Mouse (Mus musculus) large intestine, adult 2 months (tissue): Measurements from ENCODE around the gene Wfdc13. TPM values are rescaled to one million over a fixed set of nuclear protein-coding genes. Genes with fewer than 3 reads are reported as not detected.
A peak's percentile ranks its signal among the peaks of the same experiment; 100 is the strongest.

Experiments used
- DNase-seq: peaks from one replicate; pipeline ENCODE4 v3.0.0-alpha.2; 2012; ENCODE audit warnings: low read depth, low spot score
- whole genome bisulfite sequencing: fragments of 180-500 bp; shearing (Covaris S2); methylation state at CpG from one replicate; pipeline ENCODE4 v1.1.7; 2018; 5-methylcytosine and 5-hydroxymethylcytosine counted together
- polyA plus RNA-seq: library from polyadenylated mRNA; depleted of rRNA; stranded (reverse); fragments of >200 nt; gene quantifications from 2 replicates; pipeline ENCODE4 v1.2.3, GENCODE M21; 2012; rRNA removed

Gene Wfdc13
- 0.10 and 0.32 TPM in 2 replicates for polyA plus RNA-seq

GRCm38 (mm10) chr2:164684807-164685206 is at the start of gene Wfdc13:
Gene Wfdc13 (plus strand): TSS chr2:164685107.
- 74% methylated on average over 3 of the region's 3 CpGs for whole genome bisulfite sequencing

GRCm38 (mm10) chr2:164635266-164635665 is 49.6 kb upstream of the Wfdc13 start:
- no peak for DNase-seq
- WGBS = 75% methylated on average over 9 of the region's 9 CpGs

More at GRCm38 (mm10) chr2:164684807-164685206, at the start of gene Wfdc13:
- DNase-seq = no peak

DNA sequence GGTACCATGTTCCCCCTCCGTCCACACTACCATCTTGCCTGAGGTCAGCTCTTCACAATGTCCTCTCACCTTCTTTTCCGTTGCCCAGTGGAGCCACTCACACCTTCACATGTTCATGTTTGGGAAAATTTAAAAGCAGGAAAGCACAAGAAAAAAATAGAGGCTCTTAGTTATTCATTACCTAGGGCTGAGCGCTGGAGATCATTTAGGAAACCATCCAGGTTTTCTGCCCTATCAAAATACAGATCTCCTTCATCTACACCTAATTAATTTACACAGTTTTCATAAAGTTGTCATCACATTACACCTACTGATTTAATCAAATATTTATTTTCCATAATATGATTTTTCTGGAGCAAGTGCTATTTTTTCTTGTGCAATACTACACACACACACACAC is 46.2 kb upstream of the Wfdc13 start, which contains the start of gene Wfdc16:
Gene Wfdc16, minus strand, starts transcription at position 101 of the 400 bp plus-strand sequence.
- no peak for DNase-seq
- 44% methylated on average over 3 of the region's 3 CpGs for WGBS

DNA sequence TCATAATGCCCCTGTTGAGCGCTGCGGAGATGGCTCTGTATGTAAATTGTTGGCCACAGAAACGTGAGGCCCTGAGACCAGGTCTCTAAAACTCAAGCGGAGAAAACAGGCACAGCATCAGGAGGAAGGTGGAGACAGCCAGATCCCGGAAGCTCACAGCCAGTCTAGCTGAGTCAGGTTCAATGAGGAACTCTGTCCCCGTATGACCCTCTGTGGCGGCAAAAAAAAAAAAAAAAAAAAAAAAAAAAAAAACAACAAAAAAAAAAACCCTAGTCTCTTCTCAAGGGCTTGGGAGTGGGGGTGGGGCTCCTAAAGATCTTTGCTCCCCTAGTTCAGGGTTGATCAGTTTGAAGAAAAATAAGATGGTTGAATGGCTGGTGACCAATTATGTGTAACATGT is 43.8 kb upstream of the Wfdc13 start:
- DNase-seq = no peak
- 43% methylated on average over 7 of the region's 7 CpGs for WGBS

DNA sequence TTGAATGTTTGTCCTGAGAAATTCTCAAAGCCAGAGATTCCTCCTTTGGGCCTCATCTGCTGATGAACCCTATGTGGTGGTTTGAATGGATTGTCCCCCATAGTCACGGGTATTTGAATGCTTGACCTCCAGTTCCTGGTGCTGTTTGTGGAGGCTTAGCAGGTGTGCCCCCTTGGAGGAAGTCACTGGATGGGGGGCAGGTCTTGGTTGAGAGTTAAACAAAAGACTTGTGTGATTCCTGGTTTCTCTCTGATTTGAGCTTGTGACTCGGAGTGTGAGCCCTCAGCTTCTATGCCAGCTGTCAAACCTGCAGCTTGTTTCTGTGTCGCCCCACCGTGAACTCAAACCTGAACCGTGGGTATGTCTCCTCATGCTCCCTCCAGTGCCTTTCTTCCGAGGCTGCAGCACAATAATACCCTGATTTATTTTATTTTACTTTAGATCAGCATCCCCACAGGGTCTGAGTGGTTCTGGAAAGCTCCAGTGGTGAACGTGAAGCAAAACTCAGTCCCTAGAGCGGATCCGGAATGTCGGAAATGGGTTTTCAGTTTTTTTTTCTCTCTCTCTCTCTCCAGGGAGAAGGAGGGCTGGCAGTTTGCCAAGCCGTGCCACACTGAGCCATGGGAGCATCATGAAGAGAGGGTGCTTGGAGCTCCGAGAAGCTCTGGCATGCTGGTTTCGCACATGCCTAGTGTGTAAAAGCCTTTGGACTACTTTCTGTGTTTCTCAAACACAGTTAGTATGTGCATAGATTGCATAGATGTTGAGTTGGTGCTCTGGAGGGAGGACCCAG is 42.8 kb upstream of the Wfdc13 start:
- 75% methylated on average over 13 of the region's 13 CpGs for WGBS
- DNase-seq = no peak

DNA sequence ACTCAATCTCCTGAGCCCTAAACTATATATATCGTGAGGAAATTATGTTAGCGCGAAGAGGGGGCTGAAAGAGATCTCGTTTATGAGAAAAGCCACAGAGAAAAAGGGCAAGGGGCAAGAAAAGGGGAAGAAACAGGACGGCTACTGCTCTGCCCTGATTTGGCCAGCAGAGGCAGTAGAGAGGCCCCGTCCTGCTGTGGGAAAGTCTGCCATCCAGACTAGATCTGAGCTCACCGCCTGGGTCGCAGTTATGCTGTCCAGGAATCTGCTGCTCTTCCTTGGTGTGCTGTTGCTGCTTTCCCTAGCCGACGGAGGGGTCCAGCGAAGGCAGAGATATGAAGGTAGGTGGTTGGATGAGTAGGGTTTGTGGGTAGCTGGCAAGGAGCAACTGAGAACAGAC is 29.0 kb upstream of the Wfdc13 start, which contains the start of gene Wfdc10:
Gene Wfdc10, plus strand, starts transcription at position 189 of the 400 bp plus-strand sequence.
- 13% methylated on average over 11 of the region's 11 CpGs for WGBS
- no peak for DNase-seq

GRCm38 (mm10) chr2:164656483-164656882 is 28.4 kb upstream of the Wfdc13 start, which contains the start of gene Wfdc9:
Gene Wfdc9 (minus strand): TSS chr2:164656583.
- 76% methylated on average over 9 of the region's 9 CpGs for WGBS
- no peak for DNase-seq

GRCm38 (mm10) chr2:164664851-164665250 is 20.1 kb upstream of the Wfdc13 start:
- 83% methylated on average over 7 of the region's 7 CpGs for WGBS
- no peak for DNase-seq

- no peak for DNase-seq
- WGBS = 72% methylated on average over 5 of the region's 5 CpGs
Observed at GRCm38 (mm10) chr2:164670261-164670660, 14.6 kb upstream of the Wfdc13 start.

- WGBS = 0% methylated on average over 1 of the region's 1 CpGs
- no peak for DNase-seq
Observed at GRCm38 (mm10) chr2:164670938-164671337, 14.0 kb upstream of the Wfdc13 start.

DNA sequence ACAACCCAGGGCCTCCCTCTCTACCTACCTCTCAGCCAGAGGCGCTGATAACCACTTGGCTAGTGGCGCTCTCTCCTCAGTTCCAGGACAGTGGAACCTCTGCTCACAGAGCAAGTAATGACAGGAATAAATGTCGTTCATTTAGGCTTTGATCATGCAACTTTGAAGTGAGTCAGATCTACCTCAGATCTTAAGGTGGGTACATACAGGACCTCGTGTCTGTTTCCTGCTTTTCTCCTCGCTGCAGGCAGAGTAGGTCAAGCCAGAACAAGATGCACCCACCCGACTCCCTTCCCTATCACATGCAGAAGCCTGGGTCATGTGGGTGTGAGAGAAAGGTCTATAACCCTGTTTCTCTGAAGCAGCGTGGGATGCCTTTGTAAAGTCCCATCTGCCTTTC is 10.9 kb upstream of the Wfdc13 start, which contains the start of gene Wfdc11:
Gene Wfdc11, minus strand, starts transcription at position 101 of the 400 bp plus-strand sequence.
- WGBS = 66% methylated on average over 7 of the region's 7 CpGs
- DNase-seq = no peak

DNA sequence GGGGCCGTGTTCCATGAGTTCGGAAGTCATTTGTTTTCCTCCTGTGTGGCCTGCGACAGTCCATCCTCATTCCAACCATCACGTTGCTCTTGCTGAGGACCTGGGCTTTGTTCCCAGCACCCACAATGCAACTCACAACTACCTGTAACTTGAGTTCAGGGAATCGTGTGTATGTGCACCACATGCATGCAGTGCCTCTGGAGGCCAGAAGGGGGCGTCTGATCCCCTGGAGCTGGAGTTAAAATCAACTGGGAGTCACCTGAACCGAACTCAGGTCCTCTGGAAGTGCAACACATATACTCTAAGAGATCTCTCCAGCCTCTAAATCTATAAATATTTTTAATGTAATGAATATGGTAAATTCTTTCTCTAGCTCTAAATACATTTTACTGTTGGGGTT is 8.8 kb upstream of the Wfdc13 start:
- no peak for DNase-seq
- WGBS = 83% methylated on average over 7 of the region's 7 CpGs

GRCm38 (mm10) chr2:164676916-164677685 is 7.8 kb upstream of the Wfdc13 start:
- no peak for DNase-seq
- WGBS = 55% methylated on average over 16 of the region's 16 CpGs

- 10% methylated on average over 19 of the region's 19 CpGs for WGBS
- no peak for DNase-seq
Observed at GRCm38 (mm10) chr2:164678848-164679625, 5.9 kb upstream of the Wfdc13 start.

DNA sequence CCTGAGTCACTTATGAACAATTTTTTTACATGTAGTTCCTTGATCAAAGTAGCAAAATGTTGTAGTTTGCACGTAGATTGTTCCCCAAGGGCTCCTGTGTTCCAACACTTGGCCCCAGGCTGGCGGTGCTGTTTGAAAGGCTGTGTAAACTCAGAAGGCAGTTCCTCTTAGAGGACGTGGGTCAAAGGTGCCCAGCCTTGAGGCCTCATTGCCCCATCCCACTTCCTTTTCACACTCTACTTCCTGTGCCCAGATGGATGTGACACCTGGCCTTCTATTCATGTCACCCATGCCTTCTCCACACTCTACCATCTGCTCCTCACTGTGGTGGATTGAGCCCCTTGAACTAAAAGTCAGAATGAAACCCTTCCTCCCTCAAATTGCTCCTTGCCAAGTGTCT is 5.0 kb upstream of the Wfdc13 start:
- 13% methylated on average over 3 of the region's 3 CpGs for WGBS
- DNase-seq = peak; percentile 61

DNA sequence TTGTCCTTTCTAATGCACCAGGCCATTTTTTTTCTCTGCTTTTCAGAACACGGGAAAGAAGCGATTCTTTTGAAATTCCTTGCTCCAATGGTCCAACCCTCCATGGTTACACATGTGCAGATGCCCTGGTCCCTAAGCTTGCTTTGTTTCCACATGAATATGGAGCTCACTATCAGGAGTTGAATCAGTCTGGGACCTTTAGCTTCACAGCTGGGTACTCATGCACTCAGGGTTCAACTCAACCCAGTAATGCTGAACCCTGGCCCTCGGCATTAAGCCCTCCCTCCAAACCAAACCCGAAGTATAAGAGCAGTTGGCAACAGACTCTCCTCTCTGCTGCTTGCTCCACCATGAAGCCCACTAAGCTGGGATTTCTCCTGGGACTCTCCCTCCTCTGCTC is 13.3 kb downstream of the Wfdc13 start, which contains the start of gene Spint4:
Gene Spint4, plus strand, starts transcription at position 301 of the 400 bp plus-strand sequence.
- 79% methylated on average over 4 of the region's 4 CpGs for WGBS
- DNase-seq = no peak

DNA sequence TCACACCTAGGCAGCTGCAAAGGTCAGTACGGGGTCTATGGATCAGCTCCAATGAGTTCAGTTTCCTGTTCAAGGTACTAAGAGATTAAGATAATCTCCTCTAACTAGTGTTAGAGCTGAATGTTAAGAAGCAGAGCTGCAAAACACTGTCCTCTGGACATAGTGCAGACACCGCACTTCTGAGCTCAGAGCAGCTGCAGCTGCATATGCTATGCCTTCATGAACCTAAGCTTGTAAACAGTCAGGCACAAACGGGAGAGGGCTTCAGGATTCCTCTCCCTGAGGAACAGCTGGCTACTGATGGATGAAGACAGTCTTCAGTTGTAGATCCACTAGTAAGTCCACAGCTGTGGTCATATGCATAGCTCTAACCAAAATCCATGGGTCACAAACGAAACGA is 16.1 kb downstream of the Wfdc13 start:
- DNase-seq = no peak
- 49% methylated on average over 5 of the region's 5 CpGs for WGBS

- DNase-seq = no peak
- 75% methylated on average over 5 of the region's 5 CpGs for WGBS
Observed at GRCm38 (mm10) chr2:164701761-164702160, 16.9 kb downstream of the Wfdc13 start.

GRCm38 (mm10) chr2:164704235-164704634 is 19.3 kb downstream of the Wfdc13 start:
- 86% methylated on average over 5 of the region's 5 CpGs for WGBS
- DNase-seq = no peak

GRCm38 (mm10) chr2:164705328-164705727 is 20.4 kb downstream of the Wfdc13 start:
- 45% methylated on average over 6 of the region's 6 CpGs for WGBS
- peak; percentile 42 for DNase-seq
